Mouse (Mus musculus): ENCODE measurements around the gene Atoh7. TPM values are rescaled to one million over a fixed set of nuclear protein-coding genes. Genes with fewer than 3 reads are reported as not detected.

The Atoh7 gene
- total RNA-seq, 2 experiments from 2014 or later = 3.1 to 4.6 TPM

GRCm38 (mm10) chr10:63132356-63132755 is 32.9 kb downstream of the Atoh7 start:
- no peak for DNase-seq (ENCODE audit: low spot score in 2 of 2)
- intact Hi-C loops (cut with DNase I) = no loop called here

GRCm38 (mm10) chr10:63133326-63133725 is 33.9 kb downstream of the Atoh7 start:
- no peak for DNase-seq (ENCODE audit: low spot score in 2 of 2)
- intact Hi-C loops (cut with DNase I) = no loop called here

- DNase-seq (ENCODE audit: low spot score in 2 of 2) = no peak
Measured at GRCm38 (mm10) chr10:63135680-63136079, 36.2 kb downstream of the Atoh7 start.

GRCm38 (mm10) chr10:63136436-63136835 is 37.0 kb downstream of the Atoh7 start:
- DNase-seq (ENCODE audit: low spot score in 2 of 2) = no peak
- intact Hi-C loops (cut with DNase I) = no loop called here

More at GRCm38 (mm10) chr10:63135680-63136079, 36.2 kb downstream of the Atoh7 start:
- intact Hi-C loops (cut with DNase I) = no loop called here

GRCm38 (mm10) chr10:63142660-63143059 is 43.2 kb downstream of the Atoh7 start:
- no peak for DNase-seq (ENCODE audit: low spot score in 2 of 2)
- intact Hi-C loops (cut with DNase I) = no loop called here

Other genes with a start within 250 kb of the Atoh7 start
- 10 to 100 TPM; 20.4 to 22.1 TPM for gene Tet1, start 190.7 kb upstream of the Atoh7 start, total RNA-seq (2021)
- 10 to 100 TPM; 35.4 to 45.1 TPM for gene Slc25a16, start 179.0 kb upstream of the Atoh7 start, total RNA-seq (2021)
- gene Dna2, start 152.6 kb upstream of the Atoh7 start, total RNA-seq (2021) = 1 to 10 TPM; 1.5 to 2.7 TPM
- 100 to 1,000 TPM in 1 of 2 experiments, 10 to 100 TPM in 1; 79.6 to 103 TPM for gene Rufy2, start 119.4 kb upstream of the Atoh7 start, total RNA-seq (2021)
- gene Hnrnph3, start 75.4 kb upstream of the Atoh7 start, total RNA-seq (2021) = 10 to 100 TPM; 36.1 to 65.0 TPM
- gene Pbld2, start 75.3 kb upstream of the Atoh7 start, total RNA-seq (2021) = 1 to 10 TPM; 1.7 TPM
- under 1 TPM; 0.35 to 0.41 TPM for gene Pbld1, start 39.5 kb upstream of the Atoh7 start, total RNA-seq (2021)
- gene Mypn, start 104.3 kb downstream of the Atoh7 start, total RNA-seq (2021) = 1 to 10 TPM; 2.9 to 5.0 TPM
- 10 to 100 TPM; 43.1 to 49.0 TPM for gene Herc4, start 144.2 kb downstream of the Atoh7 start, total RNA-seq (2021)

Measured in left cerebral cortex, postnatal 36 days (tissue).